Mouse (Mus musculus) neutrophil, adult 59 days (primary cell): Measurements from ENCODE around the gene Arhgef11. TPM values are rescaled to one million over a fixed set of nuclear protein-coding genes. Genes with fewer than 3 reads are reported as not detected.

Experiments
- total RNA-seq, 2 experiments: library from RNA; stranded (reverse); gene quantifications; 1 replicate in 1 of 2; 2 replicates in 1 of 2; pipeline ENCODE4 v1.2.4; 2023

The Arhgef11 gene
- total RNA-seq: 10 to 100 TPM; 25.2 to 25.9 TPM

DNA sequence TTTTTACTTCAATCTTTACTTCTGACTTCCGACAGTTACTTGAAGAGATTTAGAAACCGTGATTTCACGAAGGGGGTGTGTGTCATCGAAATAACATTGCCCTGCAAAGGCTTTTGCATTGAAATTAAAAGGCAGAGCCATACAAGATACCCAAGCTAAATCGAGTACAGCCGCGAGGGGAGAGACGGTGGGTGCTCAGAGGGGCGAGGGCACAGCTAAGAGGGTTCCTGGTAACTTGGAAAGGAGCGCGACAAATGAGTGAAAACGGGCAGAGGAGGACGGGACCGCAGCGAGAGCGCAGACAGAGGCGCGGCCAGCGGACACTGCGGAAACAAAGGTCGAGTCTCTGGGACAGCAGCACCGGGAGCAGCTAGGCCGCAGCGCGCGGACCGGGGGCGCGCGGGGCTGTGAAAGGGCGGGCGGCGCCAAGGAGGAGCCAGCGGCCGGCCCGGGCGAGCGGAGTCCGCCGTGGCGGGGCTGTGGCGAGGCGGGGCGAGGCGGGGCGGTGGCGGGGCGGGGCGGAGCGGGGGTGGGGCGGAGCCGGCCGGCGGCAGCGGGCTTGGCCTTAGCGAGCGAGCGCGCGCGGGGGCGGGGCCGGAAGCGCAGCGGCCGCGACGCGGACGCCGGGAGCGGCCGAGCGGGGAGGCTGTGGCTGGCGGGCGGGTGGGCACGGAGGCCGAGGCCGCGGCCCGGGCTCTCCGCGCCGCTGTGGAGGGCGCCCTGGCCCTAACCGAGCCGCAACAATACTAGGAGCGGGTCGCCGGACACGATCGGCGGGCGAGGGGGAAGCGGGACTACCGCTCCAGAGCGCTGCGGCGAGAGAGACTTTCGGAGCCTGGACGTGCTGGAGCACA is at the start of gene Arhgef11:
Gene Arhgef11 (plus strand): TSS at position 603 of the 854 bp plus-strand sequence.

DNA sequence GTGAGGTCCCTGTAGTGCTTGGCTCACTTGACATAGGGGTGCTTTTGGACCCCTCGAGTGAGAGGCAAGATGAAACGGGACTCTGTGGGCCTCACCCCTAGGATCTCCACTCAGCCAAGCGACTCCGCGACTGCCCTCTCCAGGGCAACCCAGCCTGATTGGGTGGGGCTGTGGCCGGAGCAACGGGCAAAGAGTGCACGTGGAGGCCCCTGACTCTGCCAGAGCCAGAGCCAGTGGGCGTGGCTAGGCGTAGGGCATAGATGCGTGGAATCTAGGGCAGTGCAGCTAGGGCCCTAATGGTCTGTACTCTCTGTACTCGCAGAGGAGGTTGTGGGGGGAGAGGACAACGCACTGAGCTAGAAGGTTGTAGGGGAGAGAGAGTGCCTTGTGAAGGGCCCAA is 131.1 kb downstream of the Arhgef11 start, which contains the start of gene Lrrc71:
Gene Lrrc71 (minus strand): TSS at position 195 of the 400 bp plus-strand sequence.

Other genes with a start within 250 kb of the Arhgef11 start
- 10 to 100 TPM; 13.3 to 16.5 TPM for gene Fcrl1, start 241.2 kb upstream of the Arhgef11 start, total RNA-seq
- under 1 TPM in 1 of 2 experiments, not detected in 1; 0.15 TPM for gene Fcrl5, start 181.8 kb upstream of the Arhgef11 start, total RNA-seq
- gene Etv3, start 92.2 kb upstream of the Arhgef11 start, total RNA-seq: 10 to 100 TPM; 25.1 to 28.1 TPM
- under 1 TPM; 0.29 to 0.69 TPM for gene Lrrc71, start 131.1 kb downstream of the Arhgef11 start, total RNA-seq
- not detected for gene Ntrk1, start 177.6 kb downstream of the Arhgef11 start, total RNA-seq
- gene Insrr, start 179.4 kb downstream of the Arhgef11 start, total RNA-seq: not detected
- 1 to 10 TPM in 1 of 2 experiments, under 1 TPM in 1; 0.95 to 1.1 TPM for gene Pear1, start 206.7 kb downstream of the Arhgef11 start, total RNA-seq
- 1 to 10 TPM; 1.2 TPM for gene Sh2d2a, start 229.2 kb downstream of the Arhgef11 start, total RNA-seq